Mouse (Mus musculus): ENCODE measurements around the gene Rap1gap2. TPM values are rescaled to one million over a fixed set of nuclear protein-coding genes. Genes with fewer than 3 reads are reported as not detected.

Gene Rap1gap2
- total and polyA plus RNA-seq, 3 experiments: 5.8 to 10.1 TPM; not detected in 1

DNA sequence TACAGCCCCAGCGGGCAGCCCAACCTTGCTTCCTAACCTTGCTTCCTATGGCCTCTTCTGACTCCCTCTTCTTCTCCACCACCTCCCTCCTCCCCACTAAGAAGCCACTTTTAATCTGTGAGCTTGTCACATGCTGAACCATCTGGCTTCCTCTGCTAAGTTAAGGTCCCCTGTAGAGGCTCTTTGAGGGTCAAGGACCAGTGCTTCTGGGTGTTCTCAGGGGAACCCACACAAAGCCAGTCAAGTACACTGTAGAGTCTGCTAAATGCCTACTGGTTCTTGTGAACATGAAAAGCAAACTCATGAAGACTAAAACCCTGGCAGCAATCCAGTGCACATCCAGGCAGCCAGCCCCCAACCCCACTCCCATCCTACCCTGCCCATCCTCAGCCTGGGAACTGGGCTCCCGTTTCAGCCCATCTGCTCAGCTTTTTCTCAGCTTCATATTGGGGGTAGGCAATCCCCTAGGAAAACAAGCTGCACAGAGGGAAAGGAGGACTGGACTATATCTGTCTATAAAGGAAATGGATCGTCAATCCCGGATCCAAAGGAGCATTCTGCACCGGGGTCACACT, 130.9 kb downstream of the Rap1gap2 start:
- Histone ChIP-seq H3K9ac (ENCODE audit: control insufficient read depth, low read depth, low read length, poor library complexity, severe bottlenecking) (no peak overlapping the region), H3K27me3 (ENCODE audit: control insufficient read depth in 1 of 2, insufficient read depth in 2 of 2, low read length in 2 of 2) (no peaks in the 10 kb centered on the region), H3K4me1 (ENCODE audit: control insufficient read depth in 1 of 2, insufficient read depth in 2 of 2, low read length in 2 of 2) (no peaks in the 10 kb centered on the region), H3K36me3 (ENCODE audit: control insufficient read depth in 1 of 2, insufficient read depth in 2 of 2, low read length in 2 of 2) (no peaks in the 10 kb centered on the region), H3K79me2 (ENCODE audit: control insufficient read depth, insufficient read depth, low read length, poor library complexity) (no peaks in the 10 kb centered on the region), H3K9me3 (replicated peaks; ENCODE audit: insufficient read depth, low read length) (no peaks in the 10 kb centered on the region), H3K4me3 (ENCODE audit: control insufficient read depth in 1 of 2, insufficient read depth in 1 of 2, low read depth in 2 of 2, low read length in 2 of 2) (no peak overlapping the region), H3K27ac (ENCODE audit: control insufficient read depth, low read depth, low read length) (no peak overlapping the region)
- no peak for TF ChIP-seq ZC3H11A (IDR thresholded peaks at IDR 0.05; ENCODE audit: low read depth, low read length)
- no peak for TF ChIP-seq MYC (IDR thresholded peaks at IDR 0.05; ENCODE audit: low read depth, low read length)
- no peak for TF ChIP-seq RAD21 (IDR thresholded peaks at IDR 0.05; ENCODE audit: low read depth, low read length)
- no peak for TF ChIP-seq CHD2 (IDR thresholded peaks at IDR 0.05; ENCODE audit: low read length)
- no peak for TF ChIP-seq ELF1 (IDR thresholded peaks at IDR 0.05; ENCODE audit: low read depth, low read length)
- no peak for TF ChIP-seq POLR2AphosphoS2 (IDR thresholded peaks at IDR 0.05; ENCODE audit: low read length)
- TF ChIP-seq ETS1 (IDR thresholded peaks at IDR 0.05; ENCODE audit: low read depth, low read length): no peak
- no peak for DNase-seq (ENCODE audit: low read depth, low spot score)

DNA sequence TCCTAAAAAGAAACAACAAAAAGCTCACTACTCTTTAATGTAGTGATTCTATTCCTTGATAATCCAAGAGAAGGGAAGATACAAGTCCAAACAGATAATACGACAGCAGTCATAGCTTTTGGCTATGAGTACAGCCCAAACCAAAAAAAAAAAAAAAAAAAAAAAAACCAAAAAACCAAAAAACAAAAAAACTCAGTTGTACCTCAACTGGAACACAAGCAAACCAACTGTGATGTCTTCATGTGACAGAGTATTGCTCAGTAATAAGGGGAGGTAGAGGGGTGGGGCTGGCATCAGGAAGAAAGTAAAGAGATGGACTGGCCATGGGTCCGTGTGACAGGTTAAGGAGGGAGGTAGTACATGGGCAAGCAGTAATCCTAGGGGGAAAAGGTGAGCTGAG, 131.8 kb downstream of the Rap1gap2 start:
- peak; percentile 55; the same call in 1 of the 2 replicates for TF ChIP-seq ZNF384 (IDR thresholded peaks at IDR 0.05; ENCODE audit: low read depth, low read length)
- TF ChIP-seq NRF1 (IDR thresholded peaks at IDR 0.05; ENCODE audit: insufficient read depth, low read depth, low read length, poor library complexity, severe bottlenecking): no peak
- Histone ChIP-seq H3K36me3 (ENCODE audit: control insufficient read depth in 1 of 2, insufficient read depth in 2 of 2, low read length in 2 of 2) (no peaks in the 10 kb centered on the region), H3K4me1 (ENCODE audit: control insufficient read depth in 1 of 2, insufficient read depth in 2 of 2, low read length in 2 of 2) (no peaks in the 10 kb centered on the region), H3K27me3 (ENCODE audit: control insufficient read depth in 1 of 2, insufficient read depth in 2 of 2, low read length in 2 of 2) (no peaks in the 10 kb centered on the region), H3K79me2 (ENCODE audit: control insufficient read depth, insufficient read depth, low read length, poor library complexity) (no peaks in the 10 kb centered on the region), H3K9ac (ENCODE audit: control insufficient read depth, low read depth, low read length, poor library complexity, severe bottlenecking) (no peak overlapping the region), H3K4me3 (ENCODE audit: control insufficient read depth in 1 of 2, insufficient read depth in 1 of 2, low read depth in 2 of 2, low read length in 2 of 2) (no peak overlapping the region), H3K9me3 (replicated peaks; ENCODE audit: insufficient read depth, low read length) (no peaks in the 10 kb centered on the region), H3K27ac (ENCODE audit: control insufficient read depth, low read depth, low read length) (no peak overlapping the region)
- DNase-seq (ENCODE audit: low read depth, low spot score): no peak

DNA sequence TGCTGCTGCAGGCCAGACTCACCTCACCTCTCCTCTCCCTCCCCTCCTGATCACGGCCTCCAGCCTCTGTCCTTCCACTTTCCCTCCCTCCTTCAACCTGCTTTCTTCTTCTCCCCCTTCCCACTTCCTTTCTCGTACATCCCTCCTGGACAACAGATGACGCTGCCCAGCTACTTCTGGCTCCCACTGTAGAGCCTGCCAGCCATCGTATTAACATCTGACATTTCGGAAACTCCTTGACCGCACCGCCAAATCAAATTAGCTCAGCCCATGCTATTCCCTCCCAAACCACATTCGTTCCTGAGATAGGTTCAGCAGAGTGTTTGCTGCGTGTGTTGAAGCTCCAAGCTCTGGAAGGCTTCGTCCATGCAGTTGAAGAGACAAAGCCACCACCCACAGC, 138.0 kb downstream of the Rap1gap2 start:
- TF ChIP-seq RAD21 (IDR thresholded peaks at IDR 0.05; ENCODE audit: low read depth, low read length): no peak
- TF ChIP-seq SMC3 (IDR thresholded peaks at IDR 0.05; ENCODE audit: low read depth, low read length): no peak
- no peak for TF ChIP-seq MEF2A (IDR thresholded peaks at IDR 0.05; ENCODE audit: extremely low read depth, insufficient replicate concordance, low read depth, low read length, poor library complexity, severe bottlenecking)
- TF ChIP-seq ZC3H11A (IDR thresholded peaks at IDR 0.05; ENCODE audit: low read depth, low read length): no peak
- no peak for TF ChIP-seq TCF12 (IDR thresholded peaks at IDR 0.05; ENCODE audit: low read depth, low read length)
- no peak for TF ChIP-seq POLR2A (IDR thresholded peaks at IDR 0.05; ENCODE audit: control insufficient read depth in 1 of 2, insufficient read depth in 1 of 2, low read depth in 1 of 2, low read length in 2 of 2, poor library complexity in 1 of 2)
- TF ChIP-seq RCOR1 (IDR thresholded peaks at IDR 0.05; ENCODE audit: low read depth, low read length): no peak
- TF ChIP-seq EP300 (IDR thresholded peaks at IDR 0.05; ENCODE audit: low read depth in 1 of 2, low read length in 2 of 2): no peak
- TF ChIP-seq E2F4 (IDR thresholded peaks at IDR 0.05; ENCODE audit: borderline replicate concordance, low read depth, low read length): no peak
- no peaks in the 10 kb centered on the region for H3K9me3 ChIP-seq (replicated peaks; ENCODE audit: insufficient read depth, low read length)
- peaks cover 5 to 7% of the 10 kb centered on the region in 2 experiments for H3K4me1 ChIP-seq (ENCODE audit: control insufficient read depth in 1 of 2, insufficient read depth in 2 of 2, low read length in 2 of 2)
- no peak overlapping the region for H3K27ac ChIP-seq (ENCODE audit: control insufficient read depth, low read depth, low read length)
- no peak for DNase-seq (ENCODE audit: low read depth, low spot score)
- no peaks in the 10 kb centered on the region for H3K79me2 ChIP-seq (ENCODE audit: control insufficient read depth, insufficient read depth, low read length, poor library complexity)
- H3K4me3 ChIP-seq (ENCODE audit: control insufficient read depth in 1 of 2, insufficient read depth in 1 of 2, low read depth in 2 of 2, low read length in 2 of 2): no peak overlapping the region
- H3K9ac ChIP-seq (ENCODE audit: control insufficient read depth, low read depth, low read length, poor library complexity, severe bottlenecking): no peak overlapping the region
- no peaks in the 10 kb centered on the region for H3K27me3 ChIP-seq (ENCODE audit: control insufficient read depth in 1 of 2, insufficient read depth in 2 of 2, low read length in 2 of 2)
- H3K36me3 ChIP-seq (ENCODE audit: control insufficient read depth in 1 of 2, insufficient read depth in 2 of 2, low read length in 2 of 2): peaks cover 0 to 3% of the 10 kb centered on the region in 2 experiments; a peak in 2 of 4 replicates
